Mouse (Mus musculus): ENCODE measurements around the gene Mrpl53.
"Not testable (repeated sequence)": the region's sequence is repeated elsewhere in the genome, so short reads cannot be mapped to it uniquely, and the experiment has no call there.

The Mrpl53 gene

DNA sequence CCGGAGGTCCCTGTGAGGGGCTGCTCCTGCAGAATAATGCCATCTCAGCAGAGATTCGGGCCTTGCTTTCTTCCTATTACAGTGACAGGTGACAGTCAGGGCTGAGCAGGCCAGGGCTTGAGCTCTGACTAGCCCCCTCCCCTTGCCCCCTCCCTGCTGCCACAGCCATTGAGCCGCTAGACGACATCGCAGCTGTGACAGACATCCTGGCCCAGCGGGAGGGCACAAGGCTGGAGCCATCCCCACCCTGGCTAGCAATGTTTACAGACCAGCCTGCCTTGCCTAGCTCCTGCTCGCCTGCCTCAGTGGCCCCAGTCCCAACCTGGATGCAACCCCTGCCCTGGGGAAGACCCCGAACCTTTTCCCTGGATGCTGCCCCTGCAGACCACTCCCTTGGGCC, 42.9 kb downstream of the Mrpl53 start:
- no peak for DNase-seq (ENCODE audit: low spot score)

DNA sequence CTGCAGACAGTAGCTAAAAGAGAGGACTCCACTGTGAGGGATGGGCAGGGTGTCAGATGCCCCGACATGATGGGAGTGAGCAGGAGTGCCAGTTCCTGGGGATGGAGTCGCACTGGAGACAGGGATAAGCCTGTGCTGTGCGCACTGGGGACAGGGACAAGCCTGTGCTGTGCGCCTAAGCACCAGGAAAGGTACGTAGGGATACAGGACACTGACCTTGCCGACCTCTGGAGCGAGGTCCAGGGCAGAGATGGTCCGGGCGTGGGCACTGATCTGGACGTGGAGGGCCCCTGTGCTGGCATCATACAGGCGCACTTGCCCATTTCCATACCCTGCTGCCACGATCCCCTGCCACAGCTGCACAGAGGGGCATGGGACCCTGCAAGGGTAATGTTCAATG, 44.2 kb downstream of the Mrpl53 start:
- DNase-seq (ENCODE audit: low spot score) = no peak

DNA sequence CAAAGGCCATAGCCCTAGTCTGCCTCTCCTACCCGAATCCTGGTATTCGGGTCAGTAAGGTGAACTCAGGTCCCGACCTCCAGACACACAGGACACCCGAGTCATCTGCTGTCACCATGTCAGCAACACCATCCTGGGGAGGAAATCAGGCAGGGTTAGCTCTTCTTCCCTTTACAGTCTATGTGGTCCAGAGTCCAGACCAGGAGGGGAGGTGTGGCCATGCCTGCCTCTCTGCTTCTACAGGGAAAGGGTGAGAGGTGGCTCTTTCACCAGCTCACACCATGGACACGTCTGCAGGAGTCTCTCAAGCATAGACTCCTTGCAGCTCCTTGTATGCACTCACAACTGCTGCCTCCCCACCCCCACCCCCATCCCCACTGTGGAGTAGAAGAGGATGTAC, 44.6 kb downstream of the Mrpl53 start:
- no peak for DNase-seq (ENCODE audit: low spot score)

DNA sequence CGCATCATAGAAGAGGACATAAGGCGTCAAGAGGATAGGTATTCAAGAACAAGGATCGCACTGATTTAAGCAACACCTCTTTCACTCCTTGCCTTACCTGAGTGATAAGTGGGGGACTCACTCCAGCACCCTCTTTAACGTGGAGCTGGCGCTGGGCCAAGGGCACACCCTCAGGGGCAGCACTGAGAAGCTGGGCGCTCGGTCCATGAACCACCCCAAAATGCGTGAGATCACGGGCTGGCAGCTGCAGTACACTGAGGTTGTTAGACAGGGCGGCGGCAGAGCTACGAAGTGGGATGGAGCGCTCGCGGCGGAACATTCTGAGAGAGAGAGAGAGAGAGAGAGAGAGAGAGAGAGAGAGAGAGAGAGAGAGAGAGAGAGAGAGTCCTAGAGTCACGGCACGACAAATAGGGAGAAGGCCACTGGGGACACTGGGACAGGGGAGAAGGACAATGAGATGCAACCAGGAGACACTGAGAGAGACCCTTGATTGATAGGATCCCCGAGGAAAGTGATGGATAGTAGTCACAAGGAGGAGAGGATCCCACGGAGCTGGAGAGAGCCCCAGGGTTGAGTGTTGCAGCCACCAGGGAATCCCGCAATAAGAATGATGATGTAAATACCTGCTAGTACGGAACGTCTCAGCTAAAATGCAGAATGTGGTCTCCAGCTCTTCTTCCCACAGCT, 46.9 kb downstream of the Mrpl53 start:
- no peak for DNase-seq (ENCODE audit: low spot score)

DNA sequence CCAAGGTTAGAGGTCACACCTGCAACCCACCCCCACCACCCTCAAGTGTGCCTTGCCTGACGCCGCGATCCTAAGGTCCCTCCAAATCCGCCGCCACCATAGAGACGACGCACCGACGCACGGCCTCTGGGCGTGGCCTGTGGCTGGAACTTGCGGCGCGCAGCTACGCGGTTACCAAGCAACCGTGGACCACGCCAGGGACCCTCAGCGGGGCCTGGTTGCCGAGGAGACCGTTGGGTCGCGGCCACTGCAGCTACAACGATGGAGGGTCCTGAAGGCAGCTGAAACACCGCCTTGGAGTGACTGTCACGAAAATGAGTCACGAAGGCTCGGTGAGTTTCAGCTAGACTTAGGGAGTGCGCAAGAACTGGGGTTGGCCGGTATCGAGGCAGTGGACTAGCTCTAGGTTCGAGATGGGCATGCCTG, 47.4 kb downstream of the Mrpl53 start, which contains the start of the genes Wdr54 and 1700003E16Rik:
Gene Wdr54 (minus strand): TSS at position 139 of the 426 bp plus-strand sequence.
Gene 1700003E16Rik (plus strand): TSS at position 146 of the 426 bp plus-strand sequence.
- no peak for DNase-seq (ENCODE audit: low spot score)

DNA sequence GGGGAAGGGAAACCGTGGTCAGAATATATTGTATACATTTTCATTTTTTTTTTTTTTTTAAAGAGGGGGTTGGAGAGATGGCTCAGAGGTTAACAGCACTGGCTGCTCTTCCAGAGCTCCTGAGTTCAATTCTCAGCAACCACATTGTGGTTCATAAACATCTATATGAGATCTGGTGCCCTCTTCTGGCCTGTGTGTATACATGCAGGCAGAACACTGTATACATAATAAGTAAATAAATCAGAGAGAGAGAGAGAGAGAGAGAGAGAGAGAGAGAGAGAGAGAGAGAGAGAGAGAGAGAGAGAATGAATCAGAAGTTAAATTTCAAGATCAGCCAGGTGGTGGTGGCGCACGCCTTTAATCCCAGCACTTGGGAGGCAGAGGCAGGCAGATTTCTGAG, 50.6 kb downstream of the Mrpl53 start:
- not testable (repeated sequence) for DNase-seq (ENCODE audit: low spot score)

Data from spleen, adult 12 weeks (tissue).